In the genomic region with DNA sequence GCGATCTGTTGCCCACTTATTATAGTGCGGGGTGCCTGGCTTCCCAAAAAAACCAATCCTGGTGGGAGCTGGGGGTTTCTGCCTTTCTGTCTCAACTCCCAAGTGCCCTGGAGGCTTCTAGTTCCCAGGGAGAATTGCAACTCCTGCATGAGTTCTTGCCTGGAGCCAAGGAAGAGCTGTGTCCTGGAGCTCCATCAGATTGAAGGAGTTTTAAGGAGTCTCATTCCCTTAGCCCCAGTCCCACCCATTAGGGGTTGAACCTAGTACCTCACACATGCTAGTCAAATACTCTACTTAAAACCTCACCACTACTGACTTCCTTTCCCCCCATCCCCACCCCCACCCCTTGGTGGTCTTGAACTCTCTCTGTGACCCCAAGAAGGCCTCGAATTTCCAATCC, we compare ENCODE assay signal across 11 mouse cellular contexts. TPM values are rescaled to one million over a fixed set of nuclear protein-coding genes. Genes with fewer than 3 reads are reported as not detected.
DNase-seq lines count a peak whose midpoint lies in the region; ATAC-seq and TF ChIP-seq lines count a peak whose summit lies in the region.
"Had no signal": no experiment of that assay in that cellular context is flagged by ENCODE, and none has a peak within 500 bp of the region (broad histone marks: within the 10 kb centered on the region; RNA-seq: fewer than 3 reads in every experiment).

No protein-coding gene starts in this region.

- no peaks in the 10 kb centered on the region for H3K27me3 ChIP-seq in hindbrain, embryonic 10.5 days (ENCODE audit: insufficient read depth, poor library complexity, severe bottlenecking)
- no peaks in the 10 kb centered on the region for H3K27me3 ChIP-seq in hindbrain, embryonic 11.5 days (ENCODE audit: control insufficient read depth, insufficient read depth, low read length)
- no peaks in the 10 kb centered on the region for H3K27me3 ChIP-seq in C2C12 (ENCODE audit: control insufficient read depth, insufficient read depth, insufficient read length)
- no peaks in the 10 kb centered on the region for H3K27me3 ChIP-seq in embryonic facial prominence, embryonic 11.5 days (ENCODE audit: control insufficient read depth, insufficient read depth, low read length)
- no peaks in the 10 kb centered on the region for H3K27me3 ChIP-seq in liver, embryonic 11.5 days (replicated peaks; ENCODE audit: control insufficient read depth, insufficient read depth, low read length)

- H3K36me3 ChIP-seq in hindbrain, embryonic 10.5 days: peaks cover 22% of the 10 kb centered on the region
- H3K36me3 ChIP-seq in hindbrain, embryonic 11.5 days (ENCODE audit: control insufficient read depth, insufficient read depth, low read length): no peaks in the 10 kb centered on the region
- H3K36me3 ChIP-seq in C2C12 (ENCODE audit: control insufficient read depth, insufficient read depth): peaks cover 31% of the 10 kb centered on the region
- no peaks in the 10 kb centered on the region for H3K36me3 ChIP-seq in embryonic facial prominence, embryonic 11.5 days (replicated peaks; ENCODE audit: control insufficient read depth, insufficient read depth, low read depth, low read length)
- H3K36me3 ChIP-seq in liver, embryonic 11.5 days (ENCODE audit: control insufficient read depth, insufficient read depth, low read length): no peaks in the 10 kb centered on the region

- peak overlapping the region; percentile 71 for H3ac ChIP-seq in C2C12 (ENCODE audit: control insufficient read depth, insufficient read length, low read depth)

- H3K27ac ChIP-seq in hindbrain, embryonic 10.5 days: no peak overlapping the region
- H3K27ac ChIP-seq in hindbrain, embryonic 11.5 days (ENCODE audit: low read depth, low read length): no peak overlapping the region
- H3K27ac ChIP-seq in embryonic facial prominence, embryonic 11.5 days (replicated peaks; ENCODE audit: low read depth, low read length): no peak overlapping the region
- peak overlapping the region; percentile 32; the same call in 1 of the 2 replicates for H3K27ac ChIP-seq in liver, embryonic 11.5 days (ENCODE audit: low read depth, low read length)

- DNase-seq in hindbrain, embryonic 10.5 days (ENCODE audit: low spot score): no peak
- no peak for DNase-seq in hindbrain, embryonic 11.5 days (ENCODE audit: low spot score)
- DNase-seq in embryonic facial prominence, embryonic 11.5 days (ENCODE audit: low spot score): no peak
- no peak for DNase-seq in liver, embryonic 11.5 days (ENCODE audit: low spot score)
- no peak for DNase-seq in adrenal gland, postnatal 14 days
- no peak for DNase-seq in natural killer cell, adult 2 months (ENCODE audit: low spot score in 2 of 2)
- no peak for DNase-seq in urinary bladder, adult 18-20 months (ENCODE audit: low spot score in 2 of 2)
- DNase-seq: layer of hippocampus, postnatal 36 days had no signal

- peaks cover 50% of the 10 kb centered on the region for H3K79me3 ChIP-seq in C2C12 (ENCODE audit: low read depth)

- peaks cover 47% of the 10 kb centered on the region for H3K4me1 ChIP-seq in hindbrain, embryonic 10.5 days (replicated peaks)
- H3K4me1 ChIP-seq in hindbrain, embryonic 11.5 days (replicated peaks; ENCODE audit: control insufficient read depth, insufficient read depth, low read length): no peaks in the 10 kb centered on the region; the same call in none of the 2 replicates
- H3K4me1 ChIP-seq in embryonic facial prominence, embryonic 11.5 days (ENCODE audit: control insufficient read depth, insufficient read depth, low read length): no peaks in the 10 kb centered on the region
- peaks cover 15% of the 10 kb centered on the region for H3K4me1 ChIP-seq in liver, embryonic 11.5 days (replicated peaks; ENCODE audit: control insufficient read depth, insufficient read depth, low read length)

- H3K4me2 ChIP-seq in hindbrain, embryonic 11.5 days (replicated peaks; ENCODE audit: low read depth, low read length): no peak overlapping the region
- H3K4me2 ChIP-seq in embryonic facial prominence, embryonic 11.5 days (ENCODE audit: low read depth, low read length): peak overlapping the region; percentile 21; the same call in 1 of the 2 replicates
- H3K4me2 ChIP-seq in liver, embryonic 11.5 days: peak overlapping the region; percentile 66

- peak overlapping the region; percentile 56; the same call in 1 of the 2 replicates for H3K4me3 ChIP-seq in hindbrain, embryonic 10.5 days
- H3K4me3 ChIP-seq in hindbrain, embryonic 11.5 days (ENCODE audit: low read depth, low read length): no peak overlapping the region
- peak overlapping the region; percentile 42 for H3K4me3 ChIP-seq in C2C12 (ENCODE audit: insufficient read depth, poor library complexity, severe bottlenecking)
- H3K4me3 ChIP-seq in embryonic facial prominence, embryonic 11.5 days (ENCODE audit: low read depth, low read length): no peak overlapping the region
- peak overlapping the region; percentile 50; the same call in 1 of the 2 replicates for H3K4me3 ChIP-seq in liver, embryonic 11.5 days (ENCODE audit: low read depth, low read length)

- no peak for TF ChIP-seq CTCF in C2C12 (IDR thresholded peaks at IDR 0.05; ENCODE audit: control insufficient read depth, insufficient read depth, insufficient read length)

- peaks cover 2% of the 10 kb centered on the region; the same call in 1 of the 2 replicates for H3K9me3 ChIP-seq in hindbrain, embryonic 10.5 days
- H3K9me3 ChIP-seq in hindbrain, embryonic 11.5 days (ENCODE audit: control insufficient read depth, low read length): no peaks in the 10 kb centered on the region
- no peaks in the 10 kb centered on the region for H3K9me3 ChIP-seq in embryonic facial prominence, embryonic 11.5 days (replicated peaks; ENCODE audit: control insufficient read depth, low read length)
- no peaks in the 10 kb centered on the region for H3K9me3 ChIP-seq in liver, embryonic 11.5 days (ENCODE audit: control insufficient read depth, low read length)

- H3K9ac ChIP-seq in hindbrain, embryonic 11.5 days (ENCODE audit: low read depth, low read length): no peak overlapping the region
- H3K9ac ChIP-seq in embryonic facial prominence, embryonic 11.5 days (replicated peaks; ENCODE audit: low read length): no peak overlapping the region
- no peak overlapping the region for H3K9ac ChIP-seq in liver, embryonic 11.5 days (ENCODE audit: low read depth, low read length)

- 78% methylated on average over 3 of the region's 3 CpGs for WGBS in hindbrain, embryonic 10.5 days
- 50% methylated on average over 3 of the region's 3 CpGs for WGBS in hindbrain, embryonic 11.5 days
- WGBS in embryonic facial prominence, embryonic 11.5 days: 69% methylated on average over 3 of the region's 3 CpGs
- WGBS in liver, embryonic 11.5 days: 68% methylated on average over 3 of the region's 3 CpGs

- no peak for ATAC-seq in hindbrain, embryonic 11.5 days (ENCODE audit: low FRiP score)
- ATAC-seq in embryonic facial prominence, embryonic 11.5 days (replicated peaks; ENCODE audit: insufficient number of reproducible peaks, low FRiP score, low TSS enrichment, low read depth): no peak
- no peak for ATAC-seq in liver, embryonic 11.5 days (replicated peaks; ENCODE audit: low FRiP score)
- ATAC-seq: forebrain, embryonic 16.5 days had no signal

- peaks cover 61% of the 10 kb centered on the region for H3K79me2 ChIP-seq in C2C12 (ENCODE audit: control insufficient read depth, insufficient read depth)

TF ChIP-seq in C2C12, 6 proteins besides CTCF, POLR2A, EP300 and RAD21:
- TF ChIP-seq MYOG (IDR thresholded peaks at IDR 0.05; ENCODE audit: control insufficient read depth, extremely low read depth, insufficient read length) (no peak), CEBPB (IDR thresholded peaks at IDR 0.05; ENCODE audit: low read depth) (no peak), MYOD1 (IDR thresholded peaks at IDR 0.05; ENCODE audit: control insufficient read depth, insufficient read length, low read depth) (no peak), USF1 (IDR thresholded peaks at IDR 0.05; ENCODE audit: low read depth) (no peak), FOSL1 (IDR thresholded peaks at IDR 0.05; ENCODE audit: insufficient read depth, low read length, poor library complexity, severe bottlenecking) (no peak), MAX (IDR thresholded peaks at IDR 0.05) (no peak)
TF ChIP-seq in C2C12: peak in this region for 0.

RNA-seq across cellular contexts. Expression of a gene that starts 2.8 kb away (rescaled TPM):
- 0.30 and 0.47 TPM in 2 replicates for polyA plus RNA-seq in hindbrain, embryonic 10.5 days (2016; fragmentation: Nextera tagmentation; extraction: Ambion mirVana)
- polyA plus RNA-seq in hindbrain, embryonic 11.5 days (2014; fragmentation: Nextera tagmentation; extraction: Ambion mirVana): 0.15 and 0.65 TPM in 2 replicates
- 0.40 TPM for polyA plus RNA-seq in C2C12 (2012; fragmentation: generic; extraction: Trizol)
- polyA plus RNA-seq in embryonic facial prominence, embryonic 11.5 days (2014; fragmentation: Nextera tagmentation; extraction: Ambion mirVana): 0.39 and 2.0 TPM in 2 replicates
- not detected in 2 replicates for polyA plus RNA-seq in liver, embryonic 11.5 days (2014; fragmentation: Nextera tagmentation; extraction: Ambion mirVana)
- total RNA-seq in adrenal gland, postnatal 14 days (2021): 2.1 and 2.3 TPM in 2 replicates

RNA-seq across cellular contexts. Expression of a gene that starts 2.9 kb away (rescaled TPM):
- polyA plus RNA-seq in hindbrain, embryonic 10.5 days (2016; fragmentation: Nextera tagmentation; extraction: Ambion mirVana): 33.1 and 37.7 TPM in 2 replicates
- 41.3 and 44.3 TPM in 2 replicates for polyA plus RNA-seq in hindbrain, embryonic 11.5 days (2014; fragmentation: Nextera tagmentation; extraction: Ambion mirVana)
- polyA plus RNA-seq in C2C12 (2012; fragmentation: generic; extraction: Trizol): 157 TPM
- 36.9 and 38.5 TPM in 2 replicates for polyA plus RNA-seq in embryonic facial prominence, embryonic 11.5 days (2014; fragmentation: Nextera tagmentation; extraction: Ambion mirVana)
- 31.3 and 32.7 TPM in 2 replicates for polyA plus RNA-seq in liver, embryonic 11.5 days (2014; fragmentation: Nextera tagmentation; extraction: Ambion mirVana)
- total RNA-seq in adrenal gland, postnatal 14 days (2021): 94.6 and 99.3 TPM in 2 replicates

RNA-seq across cellular contexts. Expression of a gene that starts 41.0 kb away (rescaled TPM):
- 2.2 TPM in 2 replicates for polyA plus RNA-seq in hindbrain, embryonic 10.5 days (2016; fragmentation: Nextera tagmentation; extraction: Ambion mirVana)
- 3.9 and 4.6 TPM in 2 replicates for polyA plus RNA-seq in hindbrain, embryonic 11.5 days (2014; fragmentation: Nextera tagmentation; extraction: Ambion mirVana)
- 1.1 TPM for polyA plus RNA-seq in C2C12 (2012; fragmentation: generic; extraction: Trizol)
- 2.6 and 2.9 TPM in 2 replicates for polyA plus RNA-seq in embryonic facial prominence, embryonic 11.5 days (2014; fragmentation: Nextera tagmentation; extraction: Ambion mirVana)
- polyA plus RNA-seq in liver, embryonic 11.5 days (2014; fragmentation: Nextera tagmentation; extraction: Ambion mirVana): 0.29 and 0.42 TPM in 2 replicates
- 7.3 and 10.9 TPM in 2 replicates for total RNA-seq in adrenal gland, postnatal 14 days (2021)

RNA-seq across cellular contexts. Expression of a gene that starts 42.2 kb away (rescaled TPM):
- not detected in 2 replicates for polyA plus RNA-seq in hindbrain, embryonic 10.5 days (2016; fragmentation: Nextera tagmentation; extraction: Ambion mirVana)
- polyA plus RNA-seq in hindbrain, embryonic 11.5 days (2014; fragmentation: Nextera tagmentation; extraction: Ambion mirVana): 0.05 TPM in 1 of 2 replicates, not detected in the other
- polyA plus RNA-seq in C2C12 (2012; fragmentation: generic; extraction: Trizol): 0.01 TPM
- not detected in 2 replicates for polyA plus RNA-seq in embryonic facial prominence, embryonic 11.5 days (2014; fragmentation: Nextera tagmentation; extraction: Ambion mirVana)
- polyA plus RNA-seq in liver, embryonic 11.5 days (2014; fragmentation: Nextera tagmentation; extraction: Ambion mirVana): 0.06 and 0.07 TPM in 2 replicates
- 0.15 TPM in 1 of 2 replicates, not detected in the other for total RNA-seq in adrenal gland, postnatal 14 days (2021)
- polyA plus RNA-seq: forebrain, embryonic 16.5 days; urinary bladder, adult 2 months had no signal

Comparison
In these comparisons a context has a peak if more than half of its experiments do, and no peak if none do; other contexts are left out.
1. H3K4me3 ChIP-seq: peak in hindbrain, embryonic 10.5 days (single experiment), C2C12 (single experiment) and liver, embryonic 11.5 days (single experiment); none in hindbrain, embryonic 11.5 days (single experiment) and embryonic facial prominence, embryonic 11.5 days (single experiment).